In the genomic region with DNA sequence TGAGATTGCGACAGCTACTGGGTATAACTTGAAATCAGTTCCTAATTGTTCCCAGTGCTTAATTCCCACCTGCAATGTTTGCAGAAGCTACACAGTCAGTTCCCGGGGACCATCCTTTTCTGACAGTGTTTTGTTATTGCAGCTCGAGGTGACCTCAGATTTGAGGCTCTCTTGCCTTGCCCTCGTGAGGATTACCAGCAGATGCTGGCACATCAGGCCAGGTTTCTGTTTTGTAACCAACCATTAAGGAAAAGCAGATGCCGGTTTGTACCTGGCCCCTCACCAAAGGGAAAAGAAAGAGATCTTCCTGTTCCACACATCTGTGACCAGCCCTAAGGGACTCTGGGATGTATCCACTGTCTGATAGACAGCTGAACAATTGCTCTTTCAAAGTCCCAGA, we compare ENCODE assay signal across 22 mouse cellular contexts. TPM values are rescaled to one million over a fixed set of nuclear protein-coding genes. Genes with fewer than 3 reads are reported as not detected.
DNase-seq lines count a peak whose midpoint lies in the region; ATAC-seq and TF ChIP-seq lines count a peak whose summit lies in the region.
"Had no signal": no experiment of that assay in that cellular context is flagged by ENCODE, and none has a peak within 500 bp of the region (broad histone marks: within the 10 kb centered on the region; RNA-seq: fewer than 3 reads in every experiment).

No protein-coding gene starts in this region.

- TF ChIP-seq CTCF in heart, adult 2 months (IDR thresholded peaks at IDR 0.05) = no peak
- no peak for TF ChIP-seq CTCF in heart, postnatal 0 days (IDR thresholded peaks at IDR 0.05; ENCODE audit: low read depth)
- no peak for TF ChIP-seq CTCF in stomach, postnatal 0 days (IDR thresholded peaks at IDR 0.05; ENCODE audit: low read depth)

- peak; percentile 68 for DNase-seq in heart, adult 11 months
- no peak for DNase-seq in heart, adult 2 months
- no peak for DNase-seq in heart, postnatal 0 days (ENCODE audit: low spot score)
- no peak for DNase-seq in heart, adult 9 months (ENCODE audit: low spot score in 2 of 2)
- peak; percentile 96 for DNase-seq in fat pad, adult 2 months (ENCODE audit: extremely low read depth, low read depth, low spot score)
- DNase-seq in stomach, postnatal 0 days (ENCODE audit: low spot score) = no peak
- no peak for DNase-seq in spleen, adult 12 weeks (ENCODE audit: low spot score)
- DNase-seq: adrenal gland, adult 2 months; adrenal gland, adult 8-10 months; adrenal gland, postnatal 10 days; adrenal gland, postnatal 14 days; adrenal gland, postnatal 25 days; adrenal gland, postnatal 36 days; B cell, adult 2 months; cerebellum, adult 11 months; cerebellum, adult 11-12 months had no signal

- no peak for TF ChIP-seq EP300 in heart, adult 2 months (IDR thresholded peaks at IDR 0.05; ENCODE audit: insufficient read depth, low read depth, low read length)
- no peak for TF ChIP-seq EP300 in heart, postnatal 0 days (IDR thresholded peaks at IDR 0.05; ENCODE audit: low read depth)
- TF ChIP-seq EP300 in stomach, postnatal 0 days (optimal IDR thresholded peaks at IDR 0.05) = no peak

- H3K36me3 ChIP-seq in heart, adult 2 months (ENCODE audit: control insufficient read depth, insufficient read depth, low read length) = no peaks in the 10 kb centered on the region
- no peaks in the 10 kb centered on the region for H3K36me3 ChIP-seq in heart, postnatal 0 days (replicated peaks; ENCODE audit: control insufficient read depth, insufficient read depth, low read length)
- no peaks in the 10 kb centered on the region for H3K36me3 ChIP-seq in stomach, postnatal 0 days (ENCODE audit: control insufficient read depth, insufficient read depth, low read length)
- H3K36me3 ChIP-seq in intestine, embryonic 15.5 days = no peaks in the 10 kb centered on the region

- ATAC-seq in heart, postnatal 0 days (ENCODE audit: insufficient read depth, low read depth) = no peak
- ATAC-seq in stomach, postnatal 0 days (ENCODE audit: low FRiP score, low TSS enrichment) = no peak
- no peak for ATAC-seq in intestine, embryonic 15.5 days
- ATAC-seq: activated CD4-positive, CD25-positive, alpha-beta regulatory T cell, adult 4 months; CD4-positive, CD25-positive, alpha-beta regulatory T cell, adult 4 months; Patski had no signal

- no peak overlapping the region for H3K9ac ChIP-seq in heart, adult 2 months (ENCODE audit: low read depth, low read length)
- H3K9ac ChIP-seq in heart, postnatal 0 days (replicated peaks; ENCODE audit: low read depth, low read length) = 0 out of 2 replicates have a peak overlapping the region, but pooled peaks have one; percentile 1
- no peak overlapping the region for H3K9ac ChIP-seq in stomach, postnatal 0 days (ENCODE audit: low read length)
- H3K9ac ChIP-seq in intestine, embryonic 15.5 days = no peak overlapping the region

- no peaks in the 10 kb centered on the region for H3K27me3 ChIP-seq in heart, adult 2 months (ENCODE audit: control insufficient read depth, insufficient read depth, low read length)
- no peaks in the 10 kb centered on the region for H3K27me3 ChIP-seq in heart, postnatal 0 days (ENCODE audit: control insufficient read depth, insufficient read depth, low read length)
- no peaks in the 10 kb centered on the region for H3K27me3 ChIP-seq in stomach, postnatal 0 days (ENCODE audit: control insufficient read depth, insufficient read depth, low read length)
- H3K27me3 ChIP-seq in intestine, embryonic 15.5 days (replicated peaks) = no peaks in the 10 kb centered on the region
- H3K27me3 ChIP-seq: CH12.LX, Patski had no signal

- H3K4me3 ChIP-seq in heart, adult 2 months = no peak overlapping the region
- H3K4me3 ChIP-seq in heart, postnatal 0 days (ENCODE audit: low read depth, low read length) = no peak overlapping the region
- H3K4me3 ChIP-seq in stomach, postnatal 0 days (ENCODE audit: low read depth, low read length) = no peak overlapping the region
- H3K4me3 ChIP-seq in intestine, embryonic 15.5 days (replicated peaks) = no peak overlapping the region

- H3K27ac ChIP-seq in heart, adult 2 months = no peak overlapping the region
- H3K27ac ChIP-seq in heart, postnatal 0 days (ENCODE audit: low read depth) = no peak overlapping the region
- H3K27ac ChIP-seq in stomach, postnatal 0 days (replicated peaks) = 0 out of 2 replicates have a peak overlapping the region, but pooled peaks have one; percentile 10
- no peak overlapping the region for H3K27ac ChIP-seq in intestine, embryonic 15.5 days

- H3K4me2 ChIP-seq in heart, postnatal 0 days (ENCODE audit: low read depth, low read length) = no peak overlapping the region
- no peak overlapping the region for H3K4me2 ChIP-seq in stomach, postnatal 0 days (replicated peaks; ENCODE audit: low read depth)
- no peak overlapping the region for H3K4me2 ChIP-seq in intestine, embryonic 15.5 days (replicated peaks)

- WGBS in heart, adult 2 months = 75% methylated on average over 5 of the region's 5 CpGs
- 73% methylated on average over 5 of the region's 5 CpGs for WGBS in heart, postnatal 0 days
- 64% methylated on average over 5 of the region's 5 CpGs for WGBS in stomach, postnatal 0 days
- WGBS in intestine, embryonic 15.5 days = 66% methylated on average over 5 of the region's 5 CpGs

- H3K79me2 ChIP-seq in heart, adult 2 months (replicated peaks; ENCODE audit: control insufficient read depth, insufficient read depth, low read length) = 0 out of 2 replicates have a peak, but pooled peaks cover 2% of the 10 kb centered on the region

- H3K9me3 ChIP-seq in heart, postnatal 0 days (replicated peaks; ENCODE audit: control insufficient read depth, low read length) = no peaks in the 10 kb centered on the region
- H3K9me3 ChIP-seq in stomach, postnatal 0 days (ENCODE audit: control insufficient read depth, low read length) = no peaks in the 10 kb centered on the region
- no peaks in the 10 kb centered on the region for H3K9me3 ChIP-seq in intestine, embryonic 15.5 days
- H3K9me3 ChIP-seq: G1E had no signal

- intact Hi-C loops in heart, adult 2 months (cut with DNase I) = loop anchor here (2.0 to 10.0 kb wide), 6 partner anchors 39 to 1295 kb away; a partner anchor contains a TSS

- peaks cover 2% of the 10 kb centered on the region; the same call in 1 of the 2 replicates for H3K4me1 ChIP-seq in heart, adult 2 months (ENCODE audit: control insufficient read depth, insufficient read depth, low read length)
- H3K4me1 ChIP-seq in heart, postnatal 0 days (ENCODE audit: control insufficient read depth, insufficient read depth) = no peaks in the 10 kb centered on the region
- H3K4me1 ChIP-seq in stomach, postnatal 0 days (replicated peaks; ENCODE audit: control insufficient read depth, insufficient read depth) = 0 out of 2 replicates have a peak, but pooled peaks cover 3% of the 10 kb centered on the region
- H3K4me1 ChIP-seq in intestine, embryonic 15.5 days (replicated peaks) = no peaks in the 10 kb centered on the region

- no peak for TF ChIP-seq POLR2A in heart, adult 2 months (IDR thresholded peaks at IDR 0.05; ENCODE audit: insufficient read depth, low read depth, low read length)

RNA-seq across cellular contexts. Expression of a gene that starts 1.3 kb away (rescaled TPM):
- 10 to 100 TPM; 15.9 to 16.8 TPM for total RNA-seq in heart, adult 2 months (2021)
- 16.8 and 34.1 TPM in 2 replicates for polyA plus RNA-seq in heart, adult 2 months (2012; rRNA removed)
- 29.1 and 29.7 TPM in 2 replicates for total RNA-seq in heart, postnatal 0 days (2014; rRNA removed; ENCODE audit: low replicate concordance)
- polyA plus RNA-seq in heart, postnatal 0 days (2015; fragmentation: Nextera tagmentation; extraction: Ambion mirVana) = 51.4 and 56.8 TPM in 2 replicates
- polyA plus RNA-seq in stomach, postnatal 0 days (2015; fragmentation: Nextera tagmentation; extraction: Ambion mirVana) = 130 and 148 TPM in 2 replicates
- 58.4 and 64.5 TPM in 2 replicates for polyA plus RNA-seq in intestine, embryonic 15.5 days (2015; fragmentation: Nextera tagmentation; extraction: Ambion mirVana)

RNA-seq across cellular contexts. Expression of a gene that starts 43.5 kb away (rescaled TPM):
- 10 to 100 TPM; 21.4 to 22.6 TPM for total RNA-seq in heart, adult 2 months (2021)
- polyA plus RNA-seq in heart, adult 2 months (2012; rRNA removed) = 16.5 and 29.4 TPM in 2 replicates
- 27.9 and 51.8 TPM in 2 replicates for total RNA-seq in heart, postnatal 0 days (2014; rRNA removed; ENCODE audit: low replicate concordance)
- 50.0 and 54.4 TPM in 2 replicates for polyA plus RNA-seq in heart, postnatal 0 days (2015; fragmentation: Nextera tagmentation; extraction: Ambion mirVana)
- 27.2 and 30.2 TPM in 2 replicates for polyA plus RNA-seq in stomach, postnatal 0 days (2015; fragmentation: Nextera tagmentation; extraction: Ambion mirVana)
- polyA plus RNA-seq in intestine, embryonic 15.5 days (2015; fragmentation: Nextera tagmentation; extraction: Ambion mirVana) = 22.4 and 23.5 TPM in 2 replicates

Comparison
In these comparisons a context has a peak if more than half of its experiments do, and no peak if none do; other contexts are left out.
1. DNase-seq: peak in heart, adult 11 months (single experiment) and fat pad, adult 2 months (single experiment); none in heart, adult 2 months (0 of 2), heart, postnatal 0 days (single experiment), heart, adult 9 months (0 of 2), stomach, postnatal 0 days (single experiment) and spleen, adult 12 weeks (single experiment).